In genomic region chr17:47744746-47745368, GRCm38 (mm10) we compare ENCODE assay signal across 12 mouse cellular contexts. TPM values are rescaled to one million over a fixed set of nuclear protein-coding genes. Genes with fewer than 3 reads are reported as not detected.
DNase-seq lines count a peak whose midpoint lies in the region; ATAC-seq and TF ChIP-seq lines count a peak whose summit lies in the region.
"Had no signal": no experiment of that assay in that cellular context is flagged by ENCODE, and none has a peak within 500 bp of the region (broad histone marks: within the 10 kb centered on the region; RNA-seq: fewer than 3 reads in every experiment).

No protein-coding gene starts in this region.

- 90% methylated on average over 10 of the region's 10 CpGs for WGBS in liver, adult 2 months
- 83% methylated on average over 10 of the region's 10 CpGs for WGBS in liver, embryonic 11.5 days
- 87% methylated on average over 10 of the region's 10 CpGs for WGBS in forebrain, embryonic 10.5 days

- DNase-seq in embryo, embryonic 10.5 days (ENCODE audit: low spot score), result peak; percentile 15
- no peak for DNase-seq in embryo, embryonic 9.5 days (ENCODE audit: extremely low spot score)
- no peak for DNase-seq in liver, adult 2 months (ENCODE audit: extremely low read depth, low read depth, low spot score)
- DNase-seq in liver, embryonic 11.5 days (ENCODE audit: low spot score), result no peak
- peak; percentile 89 for DNase-seq in ES-CJ7 (ENCODE audit: low read depth, low spot score)
- DNase-seq in naive thymus-derived CD4-positive, alpha-beta T cell, adult 2 months (ENCODE audit: low read depth), result peak; percentile 57
- no peak for DNase-seq in forebrain, embryonic 10.5 days (ENCODE audit: extremely low spot score, low spot score)
- DNase-seq in urinary bladder, postnatal 14 days (ENCODE audit: low spot score), result no peak

- peaks cover 23% of the 10 kb centered on the region for H3K79me2 ChIP-seq in liver, adult 2 months (ENCODE audit: control insufficient read depth, insufficient read depth, low read length)

- no peak overlapping the region for H3K9ac ChIP-seq in liver, adult 2 months (ENCODE audit: low read depth, low read length)
- no peak overlapping the region for H3K9ac ChIP-seq in liver, embryonic 11.5 days (ENCODE audit: low read depth, low read length)
- H3K9ac ChIP-seq: embryonic facial prominence, embryonic 12.5 days; heart, embryonic 15.5 days; neural tube, embryonic 13.5 days had no signal

- H3K4me3 ChIP-seq in liver, adult 2 months (ENCODE audit: insufficient read depth, low read depth, low read length), result no peak overlapping the region
- no peak overlapping the region for H3K4me3 ChIP-seq in liver, embryonic 11.5 days (ENCODE audit: low read depth, low read length)
- H3K4me3 ChIP-seq in forebrain, embryonic 10.5 days, result no peak overlapping the region
- H3K4me3 ChIP-seq: embryonic facial prominence, embryonic 12.5 days; heart, embryonic 15.5 days; neural tube, embryonic 13.5 days had no signal

- no peaks in the 10 kb centered on the region for H3K36me3 ChIP-seq in liver, adult 2 months (ENCODE audit: control insufficient read depth, insufficient read depth, low read length)
- no peaks in the 10 kb centered on the region for H3K36me3 ChIP-seq in liver, embryonic 11.5 days (ENCODE audit: control insufficient read depth, insufficient read depth, low read length)
- no peaks in the 10 kb centered on the region for H3K36me3 ChIP-seq in forebrain, embryonic 10.5 days (replicated peaks)
- H3K36me3 ChIP-seq: embryonic facial prominence, embryonic 12.5 days; neural tube, embryonic 13.5 days had no signal

- TF ChIP-seq POLR2A in liver, adult 2 months (IDR thresholded peaks at IDR 0.05; ENCODE audit: extremely low read depth, insufficient read depth, low read length), result no peak

- no peaks in the 10 kb centered on the region for H3K27me3 ChIP-seq in liver, adult 2 months (ENCODE audit: control insufficient read depth, insufficient read depth, low read length)
- no peaks in the 10 kb centered on the region for H3K27me3 ChIP-seq in liver, embryonic 11.5 days (replicated peaks; ENCODE audit: control insufficient read depth, insufficient read depth, low read length)
- peaks cover 21% of the 10 kb centered on the region for H3K27me3 ChIP-seq in forebrain, embryonic 10.5 days (ENCODE audit: poor library complexity, severe bottlenecking)
- H3K27me3 ChIP-seq: heart, embryonic 15.5 days had no signal

- no peak overlapping the region for H3K27ac ChIP-seq in liver, adult 2 months (replicated peaks; ENCODE audit: insufficient read depth, low read depth, low read length)
- no peak overlapping the region for H3K27ac ChIP-seq in liver, embryonic 11.5 days (ENCODE audit: low read depth, low read length)
- H3K27ac ChIP-seq in forebrain, embryonic 10.5 days, result no peak overlapping the region
- H3K27ac ChIP-seq: embryonic facial prominence, embryonic 12.5 days; heart, embryonic 15.5 days; neural tube, embryonic 13.5 days had no signal

- no peak overlapping the region for H3K4me2 ChIP-seq in liver, embryonic 11.5 days
- H3K4me2 ChIP-seq: embryonic facial prominence, embryonic 12.5 days; heart, embryonic 15.5 days; neural tube, embryonic 13.5 days had no signal

- H3K4me1 ChIP-seq in liver, adult 2 months (ENCODE audit: control insufficient read depth, insufficient read depth, low read length), result peaks cover 13% of the 10 kb centered on the region
- peaks cover 36% of the 10 kb centered on the region for H3K4me1 ChIP-seq in liver, embryonic 11.5 days (replicated peaks; ENCODE audit: control insufficient read depth, insufficient read depth, low read length)
- peaks cover 5% of the 10 kb centered on the region for H3K4me1 ChIP-seq in forebrain, embryonic 10.5 days

- peak; percentile 54; the same call in 1 of the 2 replicates for TF ChIP-seq CTCF in liver, adult 2 months (IDR thresholded peaks at IDR 0.05; ENCODE audit: low read depth, low read length)

- no peaks in the 10 kb centered on the region for H3K9me3 ChIP-seq in liver, embryonic 11.5 days (ENCODE audit: control insufficient read depth, low read length)
- peaks cover 4% of the 10 kb centered on the region; the same call in 1 of the 2 replicates for H3K9me3 ChIP-seq in forebrain, embryonic 10.5 days
- H3K9me3 ChIP-seq: embryonic facial prominence, embryonic 12.5 days; heart, embryonic 15.5 days; neural tube, embryonic 13.5 days had no signal

- ATAC-seq in liver, embryonic 11.5 days (replicated peaks; ENCODE audit: low FRiP score), result no peak

RNA-seq across cellular contexts. Expression of gene Tfeb, which starts 8.0 kb away (rescaled TPM):
- total RNA-seq in liver, adult 2 months (2014; rRNA removed), result 5.7 and 8.1 TPM in 2 replicates
- 15.7 and 16.6 TPM in 2 replicates for polyA plus RNA-seq in liver, adult 2 months (2012; rRNA removed)
- polyA plus RNA-seq in liver, embryonic 11.5 days (2014; fragmentation: Nextera tagmentation; extraction: Ambion mirVana), result 9.6 and 9.8 TPM in 2 replicates
- 1.9 and 2.2 TPM in 2 replicates for polyA plus RNA-seq in forebrain, embryonic 10.5 days (2016; fragmentation: Nextera tagmentation; extraction: Ambion mirVana)

RNA-seq across cellular contexts. Expression of gene Pgc, which starts 18.2 kb away (rescaled TPM):
- 0.20 TPM in 1 of 2 replicates, not detected in the other for total RNA-seq in liver, adult 2 months (2014; rRNA removed)
- polyA plus RNA-seq in liver, adult 2 months (2012; rRNA removed), result 0.26 and 0.37 TPM in 2 replicates
- polyA plus RNA-seq in liver, embryonic 11.5 days (2014; fragmentation: Nextera tagmentation; extraction: Ambion mirVana), result not detected in 2 replicates
- not detected in 2 replicates for polyA plus RNA-seq in forebrain, embryonic 10.5 days (2016; fragmentation: Nextera tagmentation; extraction: Ambion mirVana)
- total RNA-seq: G1E had no signal
- polyA plus RNA-seq: embryonic facial prominence, embryonic 12.5 days; G1E; neural tube, embryonic 13.5 days had no signal

RNA-seq across cellular contexts. Expression of gene Prickle4, which starts 50.3 kb away (rescaled TPM):
- total RNA-seq in liver, adult 2 months (2014; rRNA removed), result 1.9 and 2.0 TPM in 2 replicates
- 7.9 and 9.9 TPM in 2 replicates for polyA plus RNA-seq in liver, adult 2 months (2012; rRNA removed)
- polyA plus RNA-seq in liver, embryonic 11.5 days (2014; fragmentation: Nextera tagmentation; extraction: Ambion mirVana), result 0.44 and 1.7 TPM in 2 replicates
- 0.70 and 0.90 TPM in 2 replicates for polyA plus RNA-seq in forebrain, embryonic 10.5 days (2016; fragmentation: Nextera tagmentation; extraction: Ambion mirVana)
- total RNA-seq: G1E had no signal

RNA-seq across cellular contexts. Expression of gene Gm21981, which starts 50.6 kb away (rescaled TPM):
- total RNA-seq in liver, adult 2 months (2014; rRNA removed), result 0.09 and 0.27 TPM in 2 replicates
- 0.36 and 0.46 TPM in 2 replicates for polyA plus RNA-seq in liver, adult 2 months (2012; rRNA removed)
- polyA plus RNA-seq in liver, embryonic 11.5 days (2014; fragmentation: Nextera tagmentation; extraction: Ambion mirVana), result 0.22 and 0.49 TPM in 2 replicates
- polyA plus RNA-seq in forebrain, embryonic 10.5 days (2016; fragmentation: Nextera tagmentation; extraction: Ambion mirVana), result 0.14 and 0.22 TPM in 2 replicates

RNA-seq across cellular contexts. Expression of gene Frs3, which starts 56.0 kb away (rescaled TPM):
- total RNA-seq in liver, adult 2 months (2014; rRNA removed), result 1.7 and 1.9 TPM in 2 replicates
- 6.5 and 7.1 TPM in 2 replicates for polyA plus RNA-seq in liver, adult 2 months (2012; rRNA removed)
- 2.3 and 3.5 TPM in 2 replicates for polyA plus RNA-seq in liver, embryonic 11.5 days (2014; fragmentation: Nextera tagmentation; extraction: Ambion mirVana)
- 7.5 and 8.6 TPM in 2 replicates for polyA plus RNA-seq in forebrain, embryonic 10.5 days (2016; fragmentation: Nextera tagmentation; extraction: Ambion mirVana)

Comparison
In these comparisons a context has a peak if more than half of its experiments do, and no peak if none do; other contexts are left out.
1. DNase-seq: peak in embryo, embryonic 10.5 days (single experiment), ES-CJ7 (single experiment) and naive thymus-derived CD4-positive, alpha-beta T cell, adult 2 months (single experiment); none in embryo, embryonic 9.5 days (single experiment), liver, adult 2 months (single experiment), liver, embryonic 11.5 days (single experiment), forebrain, embryonic 10.5 days (single experiment) and urinary bladder, postnatal 14 days (single experiment).